Mouse (Mus musculus): Measurements from ENCODE around the gene Olfr811.

Olfr811 gene

DNA sequence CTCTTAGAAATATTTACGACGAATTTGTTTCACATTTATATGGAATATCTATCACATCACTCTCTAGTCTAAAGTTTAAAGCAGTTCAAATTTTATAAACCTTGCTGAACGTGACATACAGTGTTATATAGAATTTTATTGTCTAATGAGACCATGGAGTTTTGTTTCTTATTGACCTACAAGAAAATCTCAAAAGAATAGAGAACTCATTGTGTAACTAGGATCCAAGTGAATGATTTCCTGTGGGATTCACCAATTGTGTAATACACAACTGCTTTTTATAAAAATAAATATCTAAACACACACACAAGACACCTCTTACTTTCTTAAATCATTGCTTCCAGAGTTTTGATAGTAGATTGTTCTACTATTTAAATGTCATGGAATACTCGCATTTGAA lies at the start of gene Olfr811:
Gene Olfr811 (minus strand): TSS at position 101 of the 400 bp plus-strand sequence.
- no peak for DNase-seq

DNA sequence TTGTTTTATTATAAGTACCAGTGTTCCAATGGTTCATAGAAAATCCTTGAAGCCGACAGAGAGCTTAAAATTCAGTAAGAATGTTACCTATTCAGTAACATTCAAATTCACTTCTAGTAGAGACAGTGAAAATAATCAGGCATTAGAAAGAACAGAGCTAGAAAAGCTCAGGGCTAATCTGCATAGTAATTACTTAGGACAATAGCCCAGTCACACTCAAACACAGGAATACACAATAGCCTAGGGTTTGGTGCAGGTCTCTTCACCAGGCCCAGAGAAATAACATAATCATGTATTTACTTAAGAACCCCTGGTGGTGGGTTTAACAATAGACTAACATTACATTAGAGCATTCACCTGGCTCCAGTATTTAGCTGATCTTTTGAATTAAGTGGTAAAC lies 43.1 kb upstream of the Olfr811 start:
- no peak for DNase-seq

DNA sequence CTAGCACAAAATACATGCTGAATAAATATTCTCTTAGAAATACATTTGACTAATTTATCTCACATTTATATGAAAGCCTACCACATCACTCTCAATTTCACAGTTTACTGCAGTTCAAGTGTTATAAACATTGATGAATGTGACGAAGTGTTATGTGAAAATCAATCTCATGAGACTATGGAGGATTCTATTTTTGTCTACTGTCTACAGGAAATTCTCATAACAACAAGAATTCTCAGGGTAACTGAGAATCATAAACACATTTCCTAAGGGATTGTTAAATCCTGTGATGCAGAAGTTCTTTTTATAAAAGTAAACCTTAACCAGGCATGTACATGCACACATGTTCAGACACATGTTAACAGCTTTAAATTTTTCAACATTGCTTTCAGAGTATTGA lies 41.8 kb upstream of the Olfr811 start, which contains the start of gene Olfr812:
Gene Olfr812 (minus strand): TSS at position 101 of the 400 bp plus-strand sequence.
- DNase-seq, result no peak

DNA sequence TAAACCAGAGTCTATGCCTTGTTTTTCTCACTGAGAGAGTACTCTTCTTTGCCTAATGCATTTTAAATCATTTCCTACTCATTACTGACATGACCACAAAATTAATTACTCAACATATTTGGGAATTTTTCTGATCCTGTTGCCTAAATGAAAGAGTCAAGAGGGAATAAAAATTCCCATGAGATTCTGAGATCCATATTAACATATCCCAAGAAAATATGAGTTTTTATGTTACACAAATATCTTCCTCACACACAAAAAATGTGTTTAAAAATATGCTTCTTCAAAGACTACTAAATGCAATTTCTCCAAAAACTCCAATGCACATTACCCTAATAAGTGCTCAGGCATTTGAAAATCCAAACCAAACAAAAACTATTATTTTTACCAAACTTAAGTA lies 9.4 kb downstream of the Olfr811 start, which contains the start of gene Olfr810:
Gene Olfr810 (minus strand): TSS at position 101 of the 400 bp plus-strand sequence.
- DNase-seq, result no peak

DNA sequence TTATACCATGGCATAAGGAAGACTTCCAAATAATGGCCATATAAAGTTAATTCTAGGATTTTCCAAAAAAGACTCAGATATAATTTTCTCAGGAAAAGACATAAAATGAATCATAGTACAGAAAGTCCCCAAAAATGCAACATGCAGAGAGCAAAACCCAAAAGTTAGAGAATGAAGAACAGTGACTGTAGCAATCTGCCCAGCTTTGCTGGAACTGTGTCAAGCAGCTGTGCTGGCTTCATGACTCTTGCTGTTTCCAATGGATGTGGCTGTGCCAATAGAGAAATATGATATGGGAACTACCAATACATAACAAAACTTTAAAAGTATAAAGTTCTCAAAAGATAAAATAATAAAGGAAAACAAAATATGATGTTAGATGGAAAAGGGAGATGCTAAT lies 26.1 kb downstream of the Olfr811 start:
- DNase-seq, result no peak

DNA sequence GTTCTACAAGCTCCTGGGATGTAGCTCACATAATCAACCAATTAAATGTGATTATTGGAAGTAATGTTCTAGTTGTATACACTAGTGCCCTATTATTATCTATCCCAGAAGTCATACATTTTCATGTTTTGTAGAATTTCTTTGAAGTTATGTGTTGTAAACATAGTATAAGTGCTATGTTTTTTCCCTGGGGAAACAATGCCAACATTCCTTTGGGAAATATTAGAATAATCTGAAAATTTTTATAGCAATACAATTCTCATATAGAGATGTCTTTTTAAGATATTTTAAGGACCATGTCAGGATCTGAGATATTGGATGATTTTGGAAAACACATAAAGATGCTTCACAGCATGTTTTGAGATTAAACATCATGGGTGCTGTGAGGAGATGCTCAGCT lies 29.9 kb downstream of the Olfr811 start, which contains the start of gene Olfr809:
Gene Olfr809 (plus strand): TSS at position 301 of the 400 bp plus-strand sequence.
- no peak for DNase-seq

DNA sequence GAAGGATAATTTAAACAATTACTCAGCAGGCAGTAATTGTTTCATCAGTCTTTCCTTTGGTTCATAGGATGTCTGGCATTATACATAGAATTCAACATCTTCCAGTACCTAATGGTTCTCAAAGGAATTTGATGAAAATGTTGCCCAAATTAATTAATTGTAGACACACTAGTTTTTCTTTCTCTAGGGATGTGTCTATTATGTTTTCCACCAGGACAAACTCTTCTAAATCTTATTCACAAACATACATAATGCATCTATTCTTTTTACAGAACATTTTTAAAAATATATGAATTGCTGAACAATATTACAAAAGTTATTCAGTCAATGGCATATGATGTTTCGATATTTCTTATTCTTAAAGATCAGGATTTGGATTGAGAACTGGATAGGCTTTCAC lies 39.0 kb downstream of the Olfr811 start, which contains the start of gene Olfr808:
Gene Olfr808 (plus strand): TSS at position 301 of the 400 bp plus-strand sequence.
- no peak for DNase-seq

DNA sequence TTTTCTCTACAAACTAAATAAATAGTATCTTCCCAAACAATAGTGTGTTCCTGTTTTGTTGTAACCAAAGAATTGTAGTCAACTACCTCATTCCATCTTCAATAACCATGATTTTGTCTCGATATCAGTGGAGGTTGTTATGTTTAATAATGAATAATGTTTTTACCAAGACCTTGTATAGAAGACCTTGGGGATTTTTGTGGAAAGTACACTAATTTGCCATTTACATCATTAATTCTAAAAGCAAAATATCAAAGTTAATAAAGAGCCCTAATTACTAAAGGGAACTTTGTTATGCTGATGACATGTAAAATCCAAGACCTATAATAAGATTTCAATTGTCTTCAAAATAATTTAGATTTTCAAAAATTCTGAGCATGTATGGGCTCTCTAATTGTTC lies 46.5 kb downstream of the Olfr811 start, which contains the start of gene Olfr807:
Gene Olfr807 (minus strand): TSS at position 101 of the 400 bp plus-strand sequence.
- DNase-seq, result no peak
